Mouse (Mus musculus) bone marrow macrophage, adult 2 months (primary cell): Measurements from ENCODE around the gene Prdx6.

Source experiments
- CTCF ChIP-seq: IDR thresholded peaks from 2 replicates; pipeline ENCODE4 v1.5.1; 2012; ENCODE audit warnings: low read depth, mild to moderate bottlenecking, low read length, moderate library complexity
- POLR2A ChIP-seq: IDR thresholded peaks from 2 replicates; pipeline ENCODE4 v1.6.1; 2012; ENCODE audit warnings: mild to moderate bottlenecking, low read depth, low read length, borderline replicate concordance

- TF ChIP-seq CTCF (no peak), POLR2A (no peak)
Observed at GRCm38 (mm10) chr1:161270776-161271460, 19.9 kb upstream of the Prdx6 start.
